Mouse (Mus musculus): ENCODE measurements around the gene Olfr1275. TPM values are rescaled to one million over a fixed set of nuclear protein-coding genes. Genes with fewer than 3 reads are reported as not detected.

Olfr1275 gene
- polyA plus RNA-seq (2015; fragmentation: Illumina TruSeq; extraction: RNeasy Lipid Tissue Mini Kit (QIAGEN cat#74804); ENCODE audit: low read depth, low replicate concordance), result not detected

GRCm38 (mm10) chr2:111235186-111235585 is at the start of gene Olfr1275:
TSS of gene Olfr1275 (minus strand) at chr2:111235286.

GRCm38 (mm10) chr2:111274006-111274405 is 38.9 kb upstream of the Olfr1275 start, which contains the start of gene Olfr1277:
TSS of gene Olfr1277 (minus strand) at chr2:111274106.

GRCm38 (mm10) chr2:111254216-111254615 is 19.1 kb upstream of the Olfr1275 start, which contains the start of gene Olfr1276:
TSS of gene Olfr1276 (plus strand) at chr2:111254516.

GRCm38 (mm10) chr2:111229502-111229901 is 5.6 kb downstream of the Olfr1275 start, which contains the start of gene 4930430A15Rik:
TSS of gene 4930430A15Rik (minus strand) at chr2:111229602.

Other genes starting within 250 kb of the Olfr1275 start
- not detected for gene Gm13941, start 129.3 kb downstream of the Olfr1275 start, polyA plus RNA-seq (2015; fragmentation: Illumina TruSeq; extraction: RNeasy Lipid Tissue Mini Kit (QIAGEN cat#74804); ENCODE audit: low read depth, low replicate concordance)
- gene Gm15130, start 82.3 kb downstream of the Olfr1275 start, polyA plus RNA-seq (2015; fragmentation: Illumina TruSeq; extraction: RNeasy Lipid Tissue Mini Kit (QIAGEN cat#74804); ENCODE audit: low read depth, low replicate concordance), result not detected
- gene 4930430A15Rik, start 5.7 kb downstream of the Olfr1275 start, polyA plus RNA-seq (2015; fragmentation: Illumina TruSeq; extraction: RNeasy Lipid Tissue Mini Kit (QIAGEN cat#74804); ENCODE audit: low read depth, low replicate concordance), result not detected
- not detected for gene Olfr1276, start 19.2 kb upstream of the Olfr1275 start, polyA plus RNA-seq (2015; fragmentation: Illumina TruSeq; extraction: RNeasy Lipid Tissue Mini Kit (QIAGEN cat#74804); ENCODE audit: low read depth, low replicate concordance)
- not detected for gene Olfr1277, start 38.8 kb upstream of the Olfr1275 start, polyA plus RNA-seq (2015; fragmentation: Illumina TruSeq; extraction: RNeasy Lipid Tissue Mini Kit (QIAGEN cat#74804); ENCODE audit: low read depth, low replicate concordance)
- gene Olfr1278, start 54.9 kb upstream of the Olfr1275 start, polyA plus RNA-seq (2015; fragmentation: Illumina TruSeq; extraction: RNeasy Lipid Tissue Mini Kit (QIAGEN cat#74804); ENCODE audit: low read depth, low replicate concordance), result not detected
- gene Olfr1279, start 65.3 kb upstream of the Olfr1275 start, polyA plus RNA-seq (2015; fragmentation: Illumina TruSeq; extraction: RNeasy Lipid Tissue Mini Kit (QIAGEN cat#74804); ENCODE audit: low read depth, low replicate concordance), result not detected
- gene Olfr1280, start 78.7 kb upstream of the Olfr1275 start, polyA plus RNA-seq (2015; fragmentation: Illumina TruSeq; extraction: RNeasy Lipid Tissue Mini Kit (QIAGEN cat#74804); ENCODE audit: low read depth, low replicate concordance), result not detected
- gene Olfr1281, start 91.2 kb upstream of the Olfr1275 start, polyA plus RNA-seq (2015; fragmentation: Illumina TruSeq; extraction: RNeasy Lipid Tissue Mini Kit (QIAGEN cat#74804); ENCODE audit: low read depth, low replicate concordance), result not detected
- gene Olfr1282, start 100.8 kb upstream of the Olfr1275 start, polyA plus RNA-seq (2015; fragmentation: Illumina TruSeq; extraction: RNeasy Lipid Tissue Mini Kit (QIAGEN cat#74804); ENCODE audit: low read depth, low replicate concordance), result not detected
- gene Olfr1283, start 131.5 kb upstream of the Olfr1275 start, polyA plus RNA-seq (2015; fragmentation: Illumina TruSeq; extraction: RNeasy Lipid Tissue Mini Kit (QIAGEN cat#74804); ENCODE audit: low read depth, low replicate concordance), result not detected
- gene Olfr1284, start 140.2 kb upstream of the Olfr1275 start, polyA plus RNA-seq (2015; fragmentation: Illumina TruSeq; extraction: RNeasy Lipid Tissue Mini Kit (QIAGEN cat#74804); ENCODE audit: low read depth, low replicate concordance), result not detected
- gene Olfr1286, start 187.8 kb upstream of the Olfr1275 start, polyA plus RNA-seq (2015; fragmentation: Illumina TruSeq; extraction: RNeasy Lipid Tissue Mini Kit (QIAGEN cat#74804); ENCODE audit: low read depth, low replicate concordance), result not detected
- gene Olfr1287, start 213.9 kb upstream of the Olfr1275 start, polyA plus RNA-seq (2015; fragmentation: Illumina TruSeq; extraction: RNeasy Lipid Tissue Mini Kit (QIAGEN cat#74804); ENCODE audit: low read depth, low replicate concordance), result not detected
- not detected for gene Olfr1288, start 238.8 kb upstream of the Olfr1275 start, polyA plus RNA-seq (2015; fragmentation: Illumina TruSeq; extraction: RNeasy Lipid Tissue Mini Kit (QIAGEN cat#74804); ENCODE audit: low read depth, low replicate concordance)
- gene Olfr1289, start 245.5 kb upstream of the Olfr1275 start, polyA plus RNA-seq (2015; fragmentation: Illumina TruSeq; extraction: RNeasy Lipid Tissue Mini Kit (QIAGEN cat#74804); ENCODE audit: low read depth, low replicate concordance), result not detected